Mouse (Mus musculus): ENCODE results near the gene Ppp1r3a.

DNA sequence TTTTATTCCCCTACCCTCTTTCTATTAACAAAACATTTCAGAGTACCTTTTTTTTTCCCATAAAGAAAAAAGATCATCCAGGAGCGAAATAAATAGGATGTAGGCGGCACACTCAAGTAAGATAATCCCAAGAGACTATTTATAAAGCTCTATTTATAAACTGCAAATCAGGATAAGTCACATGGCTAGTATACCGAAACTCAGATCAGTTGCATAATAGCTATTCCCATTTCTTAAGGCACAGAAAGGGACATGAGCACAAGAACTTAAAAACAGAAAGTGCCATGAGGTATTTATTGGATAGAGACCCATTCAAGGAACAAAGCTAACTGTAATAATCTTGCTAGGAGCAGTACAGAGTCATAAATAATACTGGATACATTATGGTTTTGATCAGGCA, 2.4 kb upstream of the Ppp1r3a start:
- TF ChIP-seq CTCF (IDR thresholded peaks at IDR 0.05; ENCODE audit: borderline replicate concordance, insufficient read depth, low read depth, low read length) (no peak), POLR2A (IDR thresholded peaks at IDR 0.05; ENCODE audit: borderline replicate concordance, insufficient read depth, low read length) (no peak)
